Mouse (Mus musculus) left cerebral cortex, postnatal 4 days (tissue): ENCODE results near the gene Ccdc115. TPM values are rescaled to one million over a fixed set of nuclear protein-coding genes. Genes with fewer than 3 reads are reported as not detected.

Experiments used
- DNase-seq: peaks from one replicate; pipeline ENCODE4 v3.0.0-alpha.2; 2022
- intact Hi-C: fragments of 180-260 bp; cut with DNase I; formaldehyde crosslinking; loops from one replicate; pipeline ENCODE4 v1.15.1; 2025
- total RNA-seq, 2 experiments: library from RNA; stranded (reverse); gene quantifications; 2 replicates each; pipeline ENCODE4 v1.2.3; 2021

Gene Ccdc115
- total RNA-seq = 10 to 100 TPM; 22.5 to 29.0 TPM

DNA sequence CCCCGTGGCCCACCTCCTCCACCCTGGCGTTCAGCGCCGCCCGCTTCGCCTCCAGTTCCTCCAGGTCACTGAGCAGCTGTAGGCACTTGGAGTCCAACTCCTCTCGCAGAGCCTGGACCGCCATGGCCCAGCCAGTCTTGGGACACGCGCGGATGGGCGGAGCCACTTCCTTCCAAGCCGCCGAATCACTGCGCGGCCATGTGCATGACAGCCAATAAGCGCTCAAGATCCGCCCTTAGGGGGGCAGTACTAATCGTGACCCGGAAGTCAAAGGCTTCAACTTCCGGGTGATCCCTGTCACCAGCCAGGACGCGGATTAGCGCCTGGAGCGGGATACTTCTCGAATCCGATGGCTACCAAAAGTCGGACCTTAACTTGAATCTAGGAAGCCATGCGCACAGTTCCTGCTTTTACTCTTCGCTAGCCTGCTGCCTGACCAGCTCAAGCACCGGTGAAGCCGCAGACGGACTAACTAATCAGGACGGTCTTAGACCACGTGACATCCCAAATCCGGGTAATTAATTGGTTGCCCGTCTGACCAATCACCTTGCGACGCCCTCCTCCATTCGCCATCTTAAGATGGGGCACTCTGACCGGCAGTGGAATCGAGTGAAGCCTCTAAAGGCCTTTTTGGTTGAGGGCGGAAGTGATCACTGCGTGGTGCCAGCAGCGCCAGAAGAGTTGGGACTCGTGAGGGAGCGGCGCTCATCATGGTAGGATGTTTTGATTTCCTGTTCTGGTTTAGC lies at the start of gene Ccdc115, which contains the start of gene Imp4:
Gene Ccdc115 (minus strand): TSS at position 458 of the 746 bp plus-strand sequence.
Gene Imp4 (plus strand): TSS at position 637 of the 746 bp plus-strand sequence.
- intact Hi-C loops = no loop called here

DNA sequence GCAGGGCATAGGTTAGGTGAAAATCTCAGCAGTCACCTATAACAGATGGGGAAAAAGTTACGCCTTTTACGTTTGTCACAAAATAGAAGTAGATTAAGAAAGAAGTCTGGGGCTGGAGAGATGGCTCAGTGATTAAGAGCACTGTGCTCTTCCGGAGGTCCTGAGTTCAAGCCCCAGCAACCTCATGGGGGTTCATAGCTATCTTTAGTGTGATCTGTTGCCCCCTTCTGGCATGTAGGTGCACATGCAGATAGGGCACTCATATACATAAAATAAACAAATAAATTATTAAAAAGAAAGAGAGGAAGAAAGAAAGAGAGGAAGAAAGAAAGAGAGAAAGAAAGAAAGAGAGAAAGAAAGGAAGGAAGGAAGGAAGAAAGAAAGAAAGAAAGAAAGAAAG lies 47.9 kb upstream of the Ccdc115 start:
- DNase-seq = no peak
- intact Hi-C loops = no loop called here

More for the DNA sequence above, at the start of gene Ccdc115, which contains the start of gene Imp4:
- peak; percentile 97 for DNase-seq

DNA sequence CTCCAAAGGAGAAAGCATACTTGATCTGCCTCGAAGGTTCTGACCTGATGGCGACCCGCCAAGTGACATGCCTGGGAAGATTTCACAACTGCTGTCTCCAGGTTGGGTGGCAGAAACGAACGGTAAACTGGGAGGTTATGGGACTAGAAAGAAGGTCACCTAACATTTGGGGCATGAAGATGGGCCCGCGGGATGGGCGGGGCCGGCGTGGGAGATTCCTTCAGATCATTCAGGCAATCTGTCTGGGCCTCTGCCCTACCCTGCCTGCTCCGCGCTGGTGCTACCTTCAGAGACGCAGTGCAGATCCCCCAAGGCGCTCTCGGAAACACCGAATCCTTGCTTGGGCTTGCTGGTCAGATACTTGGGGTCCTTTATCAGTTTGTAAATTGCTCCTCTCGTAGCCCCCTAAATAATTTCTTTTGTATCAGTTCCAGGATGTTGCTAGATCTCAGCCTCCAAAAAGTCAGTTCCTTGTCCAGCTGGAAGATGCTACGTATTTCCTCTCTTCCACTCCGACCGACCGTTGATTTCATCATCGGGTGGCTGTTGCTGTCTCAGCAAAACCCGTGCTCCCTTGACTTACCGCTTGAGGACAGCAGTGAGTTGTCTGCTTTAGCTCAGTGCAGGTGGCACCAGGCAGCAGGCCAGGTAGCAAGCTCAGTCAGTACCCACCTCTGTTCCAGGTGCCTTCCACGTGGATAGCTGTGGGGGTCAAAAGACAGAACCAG lies 46.2 kb upstream of the Ccdc115 start:
- DNase-seq = peak; percentile 51
- intact Hi-C loops = no loop called here

DNA sequence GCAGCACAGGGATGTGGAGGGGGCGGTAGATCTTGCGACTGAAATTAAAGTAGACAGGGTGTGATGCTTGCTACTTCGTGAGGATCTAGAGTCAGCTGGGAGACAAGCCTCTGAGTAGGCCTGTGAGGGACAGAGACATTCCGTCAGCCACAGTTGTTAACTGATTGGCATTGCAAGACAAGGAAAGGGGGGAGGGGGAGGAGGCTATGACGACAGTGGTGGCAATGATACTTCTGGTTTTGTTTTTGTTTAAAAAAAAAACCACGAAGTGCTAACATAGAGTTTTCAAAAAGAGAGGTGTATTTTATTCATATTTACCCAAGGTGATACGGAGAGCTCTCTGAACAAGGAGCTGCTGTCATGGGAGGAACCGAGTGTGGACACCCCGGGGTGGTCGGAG lies 45.0 kb upstream of the Ccdc115 start:
- intact Hi-C loops = no loop called here
- DNase-seq = no peak

DNA sequence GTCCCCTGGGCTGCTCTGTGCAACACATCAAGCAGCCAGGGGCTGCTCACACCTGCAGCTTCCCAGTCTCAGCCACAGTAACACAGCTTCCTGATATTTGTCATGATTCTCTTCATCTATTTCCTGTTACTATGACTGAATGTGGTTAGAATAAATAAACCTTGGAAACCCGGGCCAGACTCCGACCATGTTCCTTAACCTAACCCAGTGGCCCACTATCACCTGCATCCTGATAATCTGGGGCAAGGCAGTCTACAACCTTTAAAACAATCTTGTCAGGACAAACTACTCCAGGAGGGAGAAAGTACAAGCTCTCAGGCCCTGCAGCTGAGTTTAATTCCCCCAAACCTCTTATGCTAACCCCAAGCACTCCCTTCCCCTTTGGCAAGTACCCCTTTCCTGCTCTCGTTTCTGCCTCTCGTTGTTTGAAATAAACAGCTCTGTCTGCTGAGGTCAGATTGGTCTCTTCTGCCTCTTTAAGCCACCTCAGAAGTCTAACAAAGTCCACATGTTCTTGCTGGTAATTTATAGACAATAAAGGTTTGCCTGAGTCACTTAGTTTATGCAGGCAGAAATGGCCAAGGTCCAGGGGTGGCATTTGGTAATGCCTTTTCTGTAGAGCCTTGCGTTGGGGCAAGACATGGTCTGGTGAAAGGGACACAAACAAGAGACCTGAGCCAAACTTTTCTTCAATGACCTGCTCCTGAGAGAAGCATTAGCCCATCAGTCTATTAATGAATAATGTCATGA lies 42.6 kb upstream of the Ccdc115 start:
- no peak for DNase-seq
- intact Hi-C loops = no loop called here

DNA sequence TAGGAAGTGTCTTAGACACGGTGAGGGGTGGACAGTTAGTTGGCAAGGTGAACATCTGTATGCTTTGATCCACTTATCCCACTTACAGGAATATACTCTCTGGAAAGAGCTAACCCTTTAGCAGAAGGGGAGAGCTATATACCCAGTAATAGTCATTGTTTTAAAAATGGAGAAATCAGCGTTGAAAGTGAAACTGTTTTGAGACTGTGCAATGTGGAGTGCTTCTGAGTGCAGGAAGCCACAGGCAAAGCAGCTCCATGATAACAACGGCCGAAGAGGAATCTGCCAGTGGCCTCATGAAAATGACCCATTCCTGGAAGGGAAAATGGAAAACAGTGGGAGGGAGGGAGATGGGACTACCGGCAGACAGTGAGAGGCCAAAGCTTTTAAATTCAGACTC lies 41.3 kb upstream of the Ccdc115 start:
- intact Hi-C loops = no loop called here
- no peak for DNase-seq

DNA sequence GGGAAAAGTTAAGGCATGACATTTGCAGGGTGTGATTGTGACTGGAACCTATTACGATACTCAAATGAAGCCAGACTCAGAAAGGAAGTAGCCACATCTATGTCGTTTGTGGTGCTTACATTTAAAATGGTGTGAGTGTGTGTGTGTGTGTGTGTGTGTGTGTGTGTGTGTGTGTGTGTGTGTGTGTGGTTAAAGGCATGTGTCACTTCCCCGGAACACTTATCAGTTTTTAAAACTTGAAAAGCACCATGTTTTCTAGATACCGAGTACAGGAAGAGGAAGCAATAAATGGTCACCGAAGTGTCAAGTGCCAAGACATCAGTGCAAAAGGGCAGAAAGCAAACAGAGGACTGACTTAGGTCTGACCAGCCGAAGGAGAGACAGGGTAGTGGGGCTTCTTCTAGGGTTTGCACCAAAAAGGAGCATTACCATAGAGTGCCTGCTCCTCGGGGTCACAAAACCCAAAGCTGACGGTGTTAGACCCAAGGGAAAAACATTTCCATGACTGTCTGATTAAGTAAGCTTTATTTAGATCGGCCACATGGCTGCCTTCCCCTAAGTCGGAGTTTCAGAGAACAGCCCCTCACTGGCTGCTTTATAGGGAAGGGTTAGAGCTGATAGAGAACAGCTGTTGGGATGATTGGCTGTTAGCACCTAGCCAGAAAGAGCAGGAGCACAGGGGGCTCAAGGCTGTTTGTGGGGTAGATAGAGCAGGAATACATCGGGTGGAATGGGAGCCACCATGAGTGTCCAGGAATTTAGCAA lies 39.6 kb upstream of the Ccdc115 start:
- intact Hi-C loops = no loop called here
- DNase-seq = no peak

DNA sequence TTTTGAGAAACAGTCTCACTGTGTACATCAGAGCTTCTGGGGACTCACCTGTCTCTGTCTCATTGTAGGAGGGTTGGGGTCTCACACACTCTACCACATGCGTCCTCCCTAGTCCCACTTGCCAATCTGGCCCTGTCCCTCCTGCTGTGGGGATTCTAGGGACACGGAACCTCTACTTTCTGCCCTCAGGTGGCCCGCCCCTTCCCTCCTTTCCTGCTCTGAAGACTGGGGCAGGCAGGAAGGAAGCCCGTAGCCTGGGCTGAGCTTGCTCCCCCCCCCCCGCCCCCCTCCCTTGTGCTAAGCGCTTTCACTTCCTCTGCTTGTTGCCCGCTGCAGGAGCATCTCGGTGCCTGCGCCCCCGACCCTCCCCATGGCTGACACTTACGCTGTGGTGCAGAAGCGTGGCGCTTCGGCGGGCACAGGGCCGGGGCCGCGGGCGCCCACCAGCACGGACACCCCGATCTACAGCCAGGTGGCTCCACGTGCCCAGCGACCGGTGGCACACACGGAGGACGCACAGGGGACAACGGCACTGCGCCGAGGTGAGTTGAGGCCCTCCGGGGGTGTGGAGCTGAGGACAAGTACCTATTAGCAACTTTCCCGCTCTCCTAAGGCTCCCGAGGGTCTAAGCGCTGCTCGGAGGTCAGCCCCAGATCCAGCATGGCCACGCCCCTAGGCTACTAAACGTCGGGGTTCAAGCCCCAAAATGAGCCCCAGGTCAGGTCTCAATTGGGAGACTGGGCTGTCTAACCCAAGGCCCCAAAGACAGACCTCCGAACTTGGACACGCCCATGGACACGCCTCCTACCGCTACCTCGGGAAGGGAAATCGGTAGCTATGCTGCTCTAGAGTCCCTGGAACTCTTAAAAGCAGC lies 33.2 kb upstream of the Ccdc115 start:
- peak; percentile 14 for DNase-seq
- intact Hi-C loops = no loop called here

DNA sequence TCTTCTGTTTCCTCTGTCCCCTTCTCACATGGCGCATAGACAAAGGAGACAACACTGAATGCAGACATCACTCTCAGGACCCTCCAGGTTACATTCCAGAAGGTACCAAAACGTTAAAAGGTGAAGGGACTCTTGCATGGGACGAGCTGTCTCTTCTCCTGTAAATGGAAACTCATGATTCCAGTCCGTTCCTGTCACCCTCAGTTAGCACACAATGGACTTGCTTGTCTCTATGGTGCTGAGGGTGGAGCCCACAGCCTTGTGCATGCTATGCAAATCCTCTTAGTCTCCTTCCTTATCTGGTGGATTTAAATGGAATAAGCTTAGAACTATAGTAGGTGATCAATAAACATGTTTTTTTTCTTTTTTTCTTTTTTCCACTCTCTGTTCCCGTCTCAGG lies 30.3 kb upstream of the Ccdc115 start:
- no peak for DNase-seq
- intact Hi-C loops = no loop called here

DNA sequence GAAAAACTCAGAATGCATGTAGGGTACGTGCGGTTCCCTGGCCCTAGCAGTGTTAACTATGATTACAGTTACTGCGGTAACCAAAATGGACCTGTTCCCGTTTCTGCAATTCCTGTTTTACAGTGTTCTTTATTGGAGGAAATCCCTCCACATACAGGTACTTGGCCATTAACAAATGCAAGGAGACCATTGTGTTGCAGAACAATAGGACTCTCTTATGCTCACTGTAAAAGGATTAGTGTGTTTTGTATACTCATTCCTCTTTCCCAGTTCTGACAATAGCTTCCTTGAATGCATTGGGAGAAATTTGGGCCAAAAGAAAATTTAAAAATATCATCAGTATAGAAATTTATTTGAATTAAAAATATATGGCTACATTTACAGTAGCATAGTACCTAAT lies 29.0 kb upstream of the Ccdc115 start:
- intact Hi-C loops = no loop called here
- no peak for DNase-seq

DNA sequence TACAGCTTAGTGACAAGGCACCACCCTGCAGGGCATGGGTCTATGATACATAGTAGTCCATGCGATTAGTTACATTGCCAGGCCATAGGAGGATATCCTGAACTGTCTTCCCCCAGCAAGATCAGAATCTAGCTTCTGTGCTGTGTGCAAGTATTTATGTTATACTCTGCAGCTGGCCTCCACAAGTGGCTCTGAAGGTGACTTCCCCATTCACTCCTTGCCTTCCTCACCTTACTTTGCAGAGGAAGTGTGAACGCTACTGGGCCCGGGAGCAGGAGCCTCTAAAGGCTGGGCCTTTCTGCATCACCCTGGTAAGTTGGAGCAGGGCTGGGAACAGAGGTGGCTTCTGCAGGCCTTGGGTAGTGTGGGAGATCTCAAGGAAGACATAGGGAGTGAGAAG lies 28.6 kb upstream of the Ccdc115 start:
- intact Hi-C loops = no loop called here
- no peak for DNase-seq

DNA sequence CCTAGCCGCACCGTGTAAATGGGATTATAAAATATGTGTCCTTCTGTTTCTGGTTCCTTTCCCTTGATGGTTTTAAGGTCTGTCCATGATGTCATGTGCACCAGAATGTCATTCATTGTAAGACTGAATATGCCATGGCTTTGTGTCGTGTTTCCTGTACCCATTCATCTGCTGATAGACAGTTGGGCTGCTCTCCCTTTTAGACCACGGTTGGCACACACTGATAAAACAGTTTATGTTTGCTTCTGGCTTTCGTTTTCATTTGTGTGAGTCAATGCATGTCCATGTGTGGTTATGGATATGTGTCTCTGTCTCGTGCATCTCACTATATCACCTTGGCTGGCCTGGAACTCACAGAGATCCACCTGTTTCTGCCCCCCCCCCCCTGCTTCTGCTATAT lies 26.0 kb upstream of the Ccdc115 start:
- intact Hi-C loops = no loop called here
- DNase-seq = no peak

DNA sequence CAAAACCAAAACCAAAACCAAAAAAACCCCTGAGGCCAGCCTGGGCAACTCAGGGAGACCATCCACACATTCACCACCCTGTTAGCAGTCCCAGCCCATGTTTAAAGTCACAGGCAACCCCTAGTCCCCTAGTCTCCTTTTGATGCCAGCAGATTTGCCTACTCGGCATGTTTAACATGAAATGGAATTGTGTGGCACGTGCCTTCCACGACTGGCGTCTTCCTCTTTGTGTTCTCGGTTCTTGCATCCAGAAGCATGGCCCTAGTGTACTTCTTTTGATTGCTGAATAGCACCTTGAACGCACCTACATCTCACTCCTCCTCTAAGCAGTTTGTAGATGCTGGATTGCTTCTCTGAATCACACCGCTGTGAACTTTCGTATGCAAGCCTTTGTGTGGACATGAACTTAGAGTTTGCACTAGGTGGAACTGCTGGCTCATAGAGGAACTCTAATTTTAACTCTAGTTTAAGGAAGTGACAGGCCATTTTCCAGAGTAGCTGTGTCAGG lies 24.9 kb upstream of the Ccdc115 start:
- intact Hi-C loops = no loop called here
- no peak for DNase-seq

DNA sequence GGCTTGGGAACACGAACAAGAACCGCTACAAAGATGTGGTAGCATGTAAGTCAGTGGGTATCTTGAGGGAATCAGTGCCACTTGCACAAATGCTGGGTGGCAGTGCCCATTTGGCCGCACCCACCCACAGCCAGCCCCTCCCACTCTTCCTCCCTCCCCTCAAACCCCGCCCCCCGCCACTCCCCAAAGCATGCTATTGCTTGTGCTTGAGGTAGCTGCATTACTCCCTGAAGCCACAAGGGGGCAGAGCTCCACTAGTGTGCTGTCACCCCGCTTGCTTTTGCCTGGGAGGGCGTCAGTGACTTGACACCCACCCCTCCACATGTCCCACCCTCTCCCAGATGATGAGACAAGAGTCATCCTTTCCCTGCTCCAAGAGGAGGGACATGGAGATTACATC lies 23.3 kb upstream of the Ccdc115 start:
- intact Hi-C loops = no loop called here
- DNase-seq = peak; percentile 80

DNA sequence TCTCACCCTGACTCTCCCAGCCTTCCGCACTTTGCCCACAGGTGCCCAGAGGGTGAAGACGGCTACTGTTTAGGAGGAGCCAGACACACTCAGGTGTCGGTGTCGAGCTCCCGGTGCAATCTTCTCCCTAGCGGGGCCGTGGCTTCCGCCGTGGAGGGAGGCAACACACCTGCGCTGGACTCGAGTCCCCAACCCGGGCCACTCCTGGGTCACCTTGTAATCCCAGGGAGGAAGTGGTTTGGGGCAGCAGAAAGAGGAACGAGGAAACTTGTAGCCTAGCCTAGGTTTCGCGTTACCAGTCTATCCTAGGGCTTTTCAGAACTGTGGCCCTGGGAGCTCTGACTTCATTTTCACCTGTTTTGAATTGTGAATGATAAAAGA lies 20.6 kb upstream of the Ccdc115 start:
- intact Hi-C loops = no loop called here

DNA sequence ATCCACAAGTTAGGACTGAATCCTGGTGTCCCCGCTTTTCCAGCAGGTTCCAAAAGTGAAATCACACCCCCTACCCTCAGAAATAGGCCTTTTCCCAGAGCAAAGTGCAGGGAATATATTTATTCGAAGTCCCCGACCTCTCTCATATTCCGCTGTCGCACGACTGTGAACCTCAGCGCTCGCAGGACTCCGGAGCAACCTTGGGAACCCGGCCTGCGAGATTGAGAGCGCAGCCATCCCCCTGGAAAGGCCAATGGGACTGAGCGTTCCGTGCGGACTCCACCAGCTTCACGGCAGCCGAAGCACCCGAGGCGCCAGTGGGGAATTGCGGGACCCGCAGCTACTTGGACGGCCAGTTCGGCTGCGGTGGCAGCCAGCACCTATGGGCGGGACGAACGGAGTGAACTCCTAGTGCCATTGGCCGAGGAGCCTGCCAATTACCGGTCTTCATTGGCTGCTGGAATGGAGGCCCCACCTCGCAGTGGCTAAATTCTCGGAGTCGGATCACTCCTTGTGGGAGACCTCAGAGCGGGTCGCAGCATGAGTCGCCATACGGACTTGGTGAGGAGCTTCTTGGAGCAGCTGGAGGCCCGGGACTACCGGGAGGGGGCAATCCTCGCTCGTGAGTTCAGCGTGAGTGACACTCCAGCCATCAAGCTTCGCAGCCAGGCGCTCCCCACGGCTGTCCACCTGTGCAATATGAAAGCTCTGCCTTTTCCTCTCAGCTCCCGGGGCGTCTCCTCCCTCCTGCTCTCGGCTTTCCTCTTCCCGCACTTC lies 20.0 kb upstream of the Ccdc115 start, which contains the start of gene Ptpn18:
Gene Ptpn18 (plus strand): TSS at position 479 of the 777 bp plus-strand sequence.
- intact Hi-C loops = no loop called here

More for the DNA sequence above, 20.6 kb upstream of the Ccdc115 start:
- DNase-seq = no peak

DNA sequence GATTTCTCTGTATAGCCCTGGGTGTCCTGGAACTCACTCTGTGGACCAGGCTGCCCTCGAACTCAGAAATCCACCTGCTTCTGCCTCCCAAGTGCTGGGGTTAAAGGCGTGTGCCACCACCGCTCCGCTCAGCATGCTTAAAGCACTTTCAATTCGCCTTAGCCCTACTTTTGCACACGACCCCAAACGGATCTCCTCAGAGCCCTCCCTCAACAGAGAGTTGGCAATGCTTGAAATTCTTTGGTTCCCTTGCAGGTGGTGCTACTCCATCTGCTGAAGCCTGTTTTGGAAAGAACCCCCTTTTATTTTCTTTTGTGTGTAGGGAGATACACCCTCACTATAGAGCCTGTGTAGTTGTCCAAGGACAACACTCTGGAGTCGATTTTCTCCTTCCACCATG lies 19.0 kb upstream of the Ccdc115 start:
- intact Hi-C loops = no loop called here
- no peak for DNase-seq

More for the DNA sequence above, 20.0 kb upstream of the Ccdc115 start, which contains the start of gene Ptpn18:
- peak; percentile 88 for DNase-seq

DNA sequence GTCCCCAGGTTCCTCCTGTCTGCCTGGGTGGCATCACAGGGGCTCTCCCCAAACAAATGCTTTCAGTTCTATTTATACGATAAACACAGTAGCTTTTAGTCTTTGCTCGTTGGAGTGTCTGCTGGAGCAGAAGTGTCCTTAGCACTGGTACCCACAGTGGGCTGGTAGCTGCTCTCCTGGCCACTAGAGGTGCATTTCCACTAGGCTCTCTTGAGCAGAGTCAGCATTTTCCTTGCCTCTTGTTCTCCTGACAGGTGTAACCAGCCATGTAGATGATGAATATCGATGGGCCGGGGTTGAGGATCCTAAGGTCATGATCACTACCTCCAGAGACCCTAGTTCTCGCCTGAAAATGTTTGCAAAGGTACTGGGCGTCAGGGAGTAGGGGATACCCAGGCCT lies 3.7 kb upstream of the Ccdc115 start:
- no peak for DNase-seq
- intact Hi-C loops = no loop called here
